Mouse (Mus musculus): ENCODE results near the gene Kxd1.

Kxd1 gene

GRCm38 (mm10) chr8:70563763-70564387 is 36.1 kb upstream of the Kxd1 start:
- Histone ChIP-seq H3K27me3 (ENCODE audit: insufficient read depth, low read length) (no peaks in the 10 kb centered on the region), H3K36me3 (ENCODE audit: insufficient read depth, low read length) (peaks cover 37% of the 10 kb centered on the region)

GRCm38 (mm10) chr8:70562802-70563201 is 35.0 kb upstream of the Kxd1 start:
- H3K4me1 ChIP-seq (replicated peaks; ENCODE audit: low read depth, low read length) = peaks cover 85% of the 10 kb centered on the region
- TF ChIP-seq NANOG (IDR thresholded peaks at IDR 0.05; ENCODE audit: borderline replicate concordance, low read length) (no peak), CTCF (conservative IDR thresholded peaks at IDR 0.05; ENCODE audit: low read length) (no peak), POU5F1 (IDR thresholded peaks at IDR 0.05; ENCODE audit: borderline replicate concordance, low read length) (no peak)
- H3K9me3 ChIP-seq (ENCODE audit: low read length) = no peaks in the 10 kb centered on the region
- H3K36me3 ChIP-seq (ENCODE audit: insufficient read depth, low read length) = peaks cover 40% of the 10 kb centered on the region
- H3K4me3 ChIP-seq (replicated peaks; ENCODE audit: low read length) = no peak overlapping the region
- H3K27me3 ChIP-seq (ENCODE audit: insufficient read depth, low read length) = no peaks in the 10 kb centered on the region

More at GRCm38 (mm10) chr8:70563763-70564387, 36.1 kb upstream of the Kxd1 start:
- Histone ChIP-seq H3K4me3 (replicated peaks; ENCODE audit: low read length) (no peak overlapping the region), H3K9me3 (ENCODE audit: low read length) (no peaks in the 10 kb centered on the region), H3K4me1 (replicated peaks; ENCODE audit: low read depth, low read length) (peaks cover 75% of the 10 kb centered on the region)
- TF ChIP-seq POU5F1 (IDR thresholded peaks at IDR 0.05; ENCODE audit: borderline replicate concordance, low read length) = no peak

- TF ChIP-seq CTCF (conservative IDR thresholded peaks at IDR 0.05; ENCODE audit: low read length) = no peak
- no peak for TF ChIP-seq POU5F1 (IDR thresholded peaks at IDR 0.05; ENCODE audit: borderline replicate concordance, low read length)
- TF ChIP-seq NANOG (IDR thresholded peaks at IDR 0.05; ENCODE audit: borderline replicate concordance, low read length) = no peak
- peaks cover 90% of the 10 kb centered on the region for H3K4me1 ChIP-seq (replicated peaks; ENCODE audit: low read depth, low read length)
- peaks cover 48% of the 10 kb centered on the region for H3K36me3 ChIP-seq (ENCODE audit: insufficient read depth, low read length)
- no peak overlapping the region for H3K4me3 ChIP-seq (replicated peaks; ENCODE audit: low read length)
- H3K27me3 ChIP-seq (ENCODE audit: insufficient read depth, low read length) = no peaks in the 10 kb centered on the region
- no peaks in the 10 kb centered on the region for H3K9me3 ChIP-seq (ENCODE audit: low read length)
Observed at GRCm38 (mm10) chr8:70561809-70562535, 34.2 kb upstream of the Kxd1 start.

- TF ChIP-seq NANOG (IDR thresholded peaks at IDR 0.05; ENCODE audit: borderline replicate concordance, low read length) (no peak), POU5F1 (IDR thresholded peaks at IDR 0.05; ENCODE audit: borderline replicate concordance, low read length) (no peak), CTCF (conservative IDR thresholded peaks at IDR 0.05; ENCODE audit: low read length) (no peak)
- H3K4me1 ChIP-seq (replicated peaks; ENCODE audit: low read depth, low read length) = peaks cover 84% of the 10 kb centered on the region
- H3K4me3 ChIP-seq (replicated peaks; ENCODE audit: low read length) = no peak overlapping the region
- no peaks in the 10 kb centered on the region for H3K9me3 ChIP-seq (ENCODE audit: low read length)
- no peaks in the 10 kb centered on the region for H3K27me3 ChIP-seq (ENCODE audit: insufficient read depth, low read length)
- H3K36me3 ChIP-seq (ENCODE audit: insufficient read depth, low read length) = peaks cover 54% of the 10 kb centered on the region
Observed at GRCm38 (mm10) chr8:70561357-70561756, 33.6 kb upstream of the Kxd1 start.

GRCm38 (mm10) chr8:70560564-70560963 is 32.8 kb upstream of the Kxd1 start:
- H3K4me1 ChIP-seq (replicated peaks; ENCODE audit: low read depth, low read length) = peaks cover 88% of the 10 kb centered on the region
- no peak for TF ChIP-seq POU5F1 (IDR thresholded peaks at IDR 0.05; ENCODE audit: borderline replicate concordance, low read length)
- no peak for TF ChIP-seq CTCF (conservative IDR thresholded peaks at IDR 0.05; ENCODE audit: low read length)
- no peak for TF ChIP-seq NANOG (IDR thresholded peaks at IDR 0.05; ENCODE audit: borderline replicate concordance, low read length)
- H3K4me3 ChIP-seq (replicated peaks; ENCODE audit: low read length) = no peak overlapping the region
- H3K36me3 ChIP-seq (ENCODE audit: insufficient read depth, low read length) = peaks cover 61% of the 10 kb centered on the region
- H3K27me3 ChIP-seq (ENCODE audit: insufficient read depth, low read length) = no peaks in the 10 kb centered on the region
- H3K9me3 ChIP-seq (ENCODE audit: low read length) = no peaks in the 10 kb centered on the region

- Histone ChIP-seq H3K27me3 (ENCODE audit: insufficient read depth, low read length) (no peaks in the 10 kb centered on the region), H3K4me1 (replicated peaks; ENCODE audit: low read depth, low read length) (peaks cover 88% of the 10 kb centered on the region), H3K4me3 (replicated peaks; ENCODE audit: low read length) (no peak overlapping the region), H3K36me3 (ENCODE audit: insufficient read depth, low read length) (peaks cover 58% of the 10 kb centered on the region), H3K9me3 (ENCODE audit: low read length) (no peaks in the 10 kb centered on the region)
- TF ChIP-seq POU5F1 (IDR thresholded peaks at IDR 0.05; ENCODE audit: borderline replicate concordance, low read length) (no peak), NANOG (IDR thresholded peaks at IDR 0.05; ENCODE audit: borderline replicate concordance, low read length) (no peak), CTCF (conservative IDR thresholded peaks at IDR 0.05; ENCODE audit: low read length) (no peak)
Observed at GRCm38 (mm10) chr8:70560096-70560495, 32.3 kb upstream of the Kxd1 start.

GRCm38 (mm10) chr8:70558983-70559382 is 31.2 kb upstream of the Kxd1 start:
- H3K36me3 ChIP-seq (ENCODE audit: insufficient read depth, low read length) = peaks cover 61% of the 10 kb centered on the region
- peak; percentile 6; the same call in 1 of the 2 replicates for TF ChIP-seq CTCF (conservative IDR thresholded peaks at IDR 0.05; ENCODE audit: low read length)
- no peak for TF ChIP-seq POU5F1 (IDR thresholded peaks at IDR 0.05; ENCODE audit: borderline replicate concordance, low read length)
- H3K4me3 ChIP-seq (replicated peaks; ENCODE audit: low read length) = no peak overlapping the region
- H3K27me3 ChIP-seq (ENCODE audit: insufficient read depth, low read length) = no peaks in the 10 kb centered on the region
- no peaks in the 10 kb centered on the region for H3K9me3 ChIP-seq (ENCODE audit: low read length)
- peaks cover 88% of the 10 kb centered on the region for H3K4me1 ChIP-seq (replicated peaks; ENCODE audit: low read depth, low read length)

GRCm38 (mm10) chr8:70558334-70558733 is 30.6 kb upstream of the Kxd1 start:
- Histone ChIP-seq H3K27me3 (ENCODE audit: insufficient read depth, low read length) (no peaks in the 10 kb centered on the region), H3K4me1 (replicated peaks; ENCODE audit: low read depth, low read length) (peaks cover 88% of the 10 kb centered on the region), H3K9me3 (ENCODE audit: low read length) (no peaks in the 10 kb centered on the region), H3K36me3 (ENCODE audit: insufficient read depth, low read length) (peaks cover 67% of the 10 kb centered on the region), H3K4me3 (replicated peaks; ENCODE audit: low read length) (no peak overlapping the region)
- no peak for TF ChIP-seq NANOG (IDR thresholded peaks at IDR 0.05; ENCODE audit: borderline replicate concordance, low read length)
- TF ChIP-seq POU5F1 (IDR thresholded peaks at IDR 0.05; ENCODE audit: borderline replicate concordance, low read length) = no peak
- TF ChIP-seq CTCF (conservative IDR thresholded peaks at IDR 0.05; ENCODE audit: low read length) = no peak
